Mouse (Mus musculus): ENCODE results near the gene Actl6a.

DNA sequence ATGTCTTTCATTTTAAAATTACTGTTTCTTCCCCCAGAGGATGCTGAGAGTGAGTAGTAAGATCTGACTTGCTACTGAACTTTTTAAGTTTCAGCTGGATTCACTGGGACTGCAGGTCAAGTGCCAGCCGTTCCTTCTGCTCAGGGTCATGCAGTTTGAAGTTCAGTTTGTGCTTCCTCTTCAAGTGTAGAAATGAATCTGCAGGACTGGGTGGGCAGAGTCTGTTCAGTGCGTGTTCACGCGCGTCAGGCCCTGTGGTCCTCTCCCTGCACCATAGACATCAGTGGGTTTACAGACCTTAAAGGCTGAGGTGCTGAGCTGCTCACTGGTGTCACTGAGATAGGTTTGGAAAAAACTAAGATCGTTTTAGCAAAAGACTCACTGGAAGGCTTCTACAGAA is 38.9 kb downstream of the Actl6a start:
- TF ChIP-seq NANOG (IDR thresholded peaks at IDR 0.05; ENCODE audit: borderline replicate concordance, low read length) = no peak
- no peak for TF ChIP-seq POU5F1 (IDR thresholded peaks at IDR 0.05; ENCODE audit: borderline replicate concordance, low read length)

All from E14TG2a.4 (cell line).